Mouse (Mus musculus) forebrain, postnatal 0 days (tissue): ENCODE results near the gene Sufu. TPM values are rescaled to one million over a fixed set of nuclear protein-coding genes. Genes with fewer than 3 reads are reported as not detected.

Source experiments
- ATAC-seq: fragments of 200-750 bp; cut with Nextera tagmentation; 2 replicates; pipeline ENCODE4 v1.8.0; 2017; ENCODE audit warnings: mild to moderate bottlenecking, moderate library complexity
- DNase-seq: peaks from one replicate; pipeline ENCODE4 v3.0.0-alpha.2; 2015
- H3K27ac ChIP-seq: fragments of 300-500 bp; sonication (generic); 2 replicates; pipeline ENCODE4 v1.5.1; 2014; ENCODE audit warnings: low read depth, mild to moderate bottlenecking, antibody characterized with exemption, low read length, moderate library complexity, mixed read lengths
- H3K27me3 ChIP-seq: fragments of 300-500 bp; sonication (generic); 2 replicates; pipeline ENCODE4 v1.6.1; 2014; ENCODE audit warnings: mild to moderate bottlenecking, low read length, mixed read lengths; ENCODE audit not compliant: insufficient read depth
- H3K36me3 ChIP-seq: fragments of 300-500 bp; sonication (generic); 2 replicates; pipeline ENCODE4 v1.6.1; 2014; ENCODE audit warnings: mild to moderate bottlenecking, moderate library complexity; ENCODE audit not compliant: insufficient read depth
- H3K4me1 ChIP-seq: fragments of 300-500 bp; sonication (generic); 2 replicates; pipeline ENCODE4 v1.6.1; 2014; ENCODE audit warnings: antibody characterized with exemption; ENCODE audit not compliant: insufficient read depth
- H3K4me2 ChIP-seq: fragments of 300-500 bp; sonication (generic); 2 replicates; pipeline ENCODE4 v1.6.1; 2014; ENCODE audit warnings: low read depth, mild to moderate bottlenecking, moderate library complexity
- H3K4me3 ChIP-seq: fragments of 300-500 bp; sonication (generic); 2 replicates; pipeline ENCODE4 v1.5.1; 2014; ENCODE audit warnings: low read depth, low read length, mixed read lengths
- H3K9ac ChIP-seq: fragments of 300-500 bp; sonication (generic); 2 replicates; pipeline ENCODE4 v1.6.1; 2014; ENCODE audit warnings: mild to moderate bottlenecking
- H3K9me3 ChIP-seq: fragments of 300-500 bp; sonication (generic); 2 replicates; pipeline ENCODE4 v1.6.1; 2016; ENCODE audit warnings: low read length
- CTCF ChIP-seq: sonication (generic); IDR thresholded peaks from 2 replicates; pipeline ENCODE4 v1.5.1; 2016; ENCODE audit warnings: antibody characterized with exemption, control low read depth, low read depth
- WGBS: fragments of 180-500 bp; shearing (Covaris S2); extraction: QIAGEN DNeasy Blood & Tissue Kit; methylation state at CpG from one replicate; pipeline ENCODE4 v1.1.7; 2014; 5-methylcytosine and 5-hydroxymethylcytosine counted together
- polyA plus RNA-seq: library from polyadenylated mRNA; unstranded; fragments of >200 nt; fragmentation: Nextera tagmentation; extraction: Ambion mirVana; gene quantifications from 2 replicates; pipeline ENCODE4 v1.2.1, GENCODE M21; 2015
- total RNA-seq: library from RNA; depleted of rRNA; stranded (reverse); fragments of >200 nt; gene quantifications from 2 replicates; pipeline ENCODE4 v1.2.3, GENCODE M21; 2014

Sufu gene
- total and polyA plus RNA-seq, 2 experiments from 2014 or later, result 13.1 to 17.7 TPM

DNA sequence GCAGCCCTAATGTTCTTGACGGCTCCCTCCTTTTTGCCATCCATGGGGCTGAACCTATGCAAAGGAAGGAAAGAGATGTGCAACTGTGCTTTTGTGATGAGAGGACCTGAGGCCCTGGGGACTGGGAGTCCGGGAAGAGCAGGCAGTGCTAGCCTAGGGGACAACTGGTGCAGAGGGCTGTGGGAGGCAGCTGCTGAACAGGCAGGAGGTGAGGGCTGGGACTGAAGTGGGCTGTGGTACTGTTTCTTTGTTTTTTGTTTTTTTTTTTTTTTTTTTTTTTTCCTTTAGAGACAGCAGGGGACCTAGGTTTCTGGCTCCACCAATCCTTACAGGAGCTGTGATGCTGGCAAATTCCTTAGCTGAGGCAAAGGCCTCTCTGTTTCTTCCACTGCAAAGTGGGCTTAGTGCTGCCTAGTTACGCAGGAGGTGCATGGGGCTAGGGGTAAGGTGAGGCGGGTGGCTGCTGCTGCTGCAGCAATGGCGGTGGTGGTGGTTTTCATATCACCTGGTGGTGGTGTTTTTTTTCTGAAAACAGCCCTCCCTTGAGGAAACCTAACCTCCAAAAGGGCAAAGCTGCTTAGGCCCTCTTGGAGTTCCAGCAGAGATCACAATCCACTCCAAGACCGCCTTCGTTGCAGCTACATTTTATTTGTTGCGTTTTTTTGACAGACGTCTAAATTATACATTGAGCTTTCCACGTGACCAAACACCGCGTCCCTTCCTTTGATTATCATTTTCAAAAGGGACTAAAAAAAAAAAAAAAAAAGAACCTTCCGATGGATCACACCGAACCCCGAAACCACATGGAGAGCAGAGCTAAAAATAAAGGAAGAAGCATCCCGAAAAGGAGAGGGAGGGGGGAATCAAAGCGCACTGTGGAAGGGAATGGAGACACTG, 131.2 kb downstream of the Sufu start:
- 11% methylated on average over 17 of the region's 17 CpGs for WGBS

GRCm38 (mm10) chr19:46528529-46529213, 132.0 kb downstream of the Sufu start:
- Histone ChIP-seq H3K9me3 (no peaks in the 10 kb centered on the region), H3K36me3 (no peaks in the 10 kb centered on the region), H3K9ac (peak overlapping the region; percentile 55), H3K27ac (peak overlapping the region; percentile 72), H3K4me1 (peaks cover 81% of the 10 kb centered on the region), H3K4me2 (peak overlapping the region; percentile 57), H3K4me3 (peak overlapping the region; percentile 30), H3K27me3 (no peaks in the 10 kb centered on the region)
- ATAC-seq (peak; percentile 73), DNase-seq (peak; percentile 81)
- 1% methylated on average over 20 of the region's 20 CpGs for WGBS
- TF ChIP-seq CTCF, result peak; percentile 41

More for the DNA sequence above, 131.2 kb downstream of the Sufu start:
- H3K4me1 ChIP-seq, result peaks cover 86% of the 10 kb centered on the region
- no peaks in the 10 kb centered on the region for H3K36me3 ChIP-seq
- peak overlapping the region; percentile 30 for H3K4me3 ChIP-seq
- H3K27me3 ChIP-seq, result no peaks in the 10 kb centered on the region
- DNase-seq (peak; percentile 43), ATAC-seq (0 out of 2 replicates have a peak, but pooled peaks have one; percentile 1)
- TF ChIP-seq CTCF, result 0 out of 2 replicates have a peak, but pooled peaks have one; percentile 11
- peak overlapping the region; percentile 55 for H3K9ac ChIP-seq
- peak overlapping the region; percentile 72 for H3K27ac ChIP-seq
- peak overlapping the region; percentile 57 for H3K4me2 ChIP-seq
- no peaks in the 10 kb centered on the region for H3K9me3 ChIP-seq

DNA sequence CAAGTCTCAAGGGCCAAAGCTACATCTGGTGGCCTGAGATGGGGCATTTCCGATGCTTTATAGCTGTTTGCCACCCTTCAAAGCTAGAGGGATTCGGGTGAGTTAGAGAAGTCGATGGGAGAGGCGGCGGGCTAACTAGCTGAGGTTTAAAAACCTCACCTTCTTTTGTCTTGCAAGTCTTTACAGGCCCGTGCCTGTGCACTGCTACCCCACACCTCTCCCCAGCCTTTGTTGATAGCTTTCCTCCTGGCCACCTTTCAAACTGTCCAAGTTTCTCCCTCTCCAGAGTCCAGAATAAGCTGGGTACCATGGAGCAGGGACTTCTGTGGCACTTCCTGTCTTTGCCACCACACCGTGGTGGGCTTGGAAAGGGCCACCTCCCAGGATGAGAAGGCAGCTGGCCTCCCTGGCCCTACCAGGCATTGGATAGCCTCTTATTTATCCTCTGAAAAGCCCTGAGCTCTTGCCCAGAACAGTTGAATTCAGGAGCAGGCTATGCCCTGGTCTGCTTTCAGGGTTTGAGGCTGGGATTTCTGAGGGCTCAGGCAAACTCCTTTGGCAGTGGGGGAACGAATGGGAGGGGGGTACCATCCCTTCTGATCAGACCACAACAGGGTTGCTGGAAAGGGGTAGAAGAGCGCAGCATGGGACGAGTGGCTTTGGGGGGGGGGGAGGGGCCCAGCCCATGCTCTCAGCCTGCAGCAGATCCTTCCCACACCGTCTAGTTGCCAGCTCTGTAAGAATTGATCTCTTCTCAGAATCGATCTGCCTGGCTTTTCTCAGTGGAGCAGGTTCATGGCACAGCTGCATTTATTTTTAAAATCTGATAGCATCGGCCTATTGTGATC, 133.1 kb downstream of the Sufu start:
- peak overlapping the region; percentile 25; the same call in 1 of the 2 replicates for H3K9ac ChIP-seq
- no peaks in the 10 kb centered on the region for H3K27me3 ChIP-seq
- 12% methylated on average over 13 of the region's 13 CpGs for WGBS
- ATAC-seq (no peak), DNase-seq (peak; percentile 38)
- H3K4me2 ChIP-seq, result peak overlapping the region; percentile 57
- H3K4me1 ChIP-seq, result peaks cover 69% of the 10 kb centered on the region
- 0 out of 2 replicates have a peak, but pooled peaks have one; percentile 2 for TF ChIP-seq CTCF
- peak overlapping the region; percentile 72 for H3K27ac ChIP-seq
- no peak overlapping the region for H3K4me3 ChIP-seq
- H3K36me3 ChIP-seq, result no peaks in the 10 kb centered on the region
- H3K9me3 ChIP-seq, result no peaks in the 10 kb centered on the region

- H3K27ac ChIP-seq, result peak overlapping the region; percentile 72
- H3K4me2 ChIP-seq, result no peak overlapping the region
- H3K9me3 ChIP-seq, result no peaks in the 10 kb centered on the region
- H3K4me3 ChIP-seq, result no peak overlapping the region
- H3K9ac ChIP-seq, result 0 out of 2 replicates have a peak overlapping the region, but pooled peaks have one; percentile 3
- H3K36me3 ChIP-seq, result no peaks in the 10 kb centered on the region
- TF ChIP-seq CTCF, result no peak
- peaks cover 64% of the 10 kb centered on the region for H3K4me1 ChIP-seq
- DNase-seq (no peak), ATAC-seq (no peak)
- WGBS, result 16% methylated on average over 8 of the region's 8 CpGs
- no peaks in the 10 kb centered on the region for H3K27me3 ChIP-seq
These were observed 133.8 kb downstream of the Sufu start for GRCm38 (mm10) chr19:46530449-46530990.

- peak; percentile 36 for TF ChIP-seq CTCF
- 0 out of 2 replicates have a peak, but pooled peaks cover 4% of the 10 kb centered on the region for H3K36me3 ChIP-seq
- peak; percentile 36 for DNase-seq
- H3K4me2 ChIP-seq, result no peak overlapping the region
- no peaks in the 10 kb centered on the region for H3K9me3 ChIP-seq
- 17% methylated on average over 16 of the region's 16 CpGs for WGBS
- peaks cover 55% of the 10 kb centered on the region for H3K4me1 ChIP-seq
- H3K4me3 ChIP-seq, result no peak overlapping the region
- H3K9ac ChIP-seq, result 0 out of 2 replicates have a peak overlapping the region, but pooled peaks have one; percentile 22
- no peaks in the 10 kb centered on the region for H3K27me3 ChIP-seq
- peak; percentile 21; the same call in 1 of the 2 replicates for ATAC-seq
- H3K27ac ChIP-seq, result peak overlapping the region; percentile 72; the same call in 1 of the 2 replicates
These were observed 134.7 kb downstream of the Sufu start for GRCm38 (mm10) chr19:46531071-46532030.
